Mouse (Mus musculus) kidney, adult 2 months (tissue): ENCODE results near the gene Atp2c2. TPM values are rescaled to one million over a fixed set of nuclear protein-coding genes. Genes with fewer than 3 reads are reported as not detected.

Source experiments
- DNase-seq: peaks from one replicate; pipeline ENCODE4 v3.0.0; 2021
- H3K27ac ChIP-seq: fragments of 200-500 bp; 2 replicates; pipeline ENCODE4 v1.5.1; 2012; ENCODE audit warnings: low read depth, low read length, control low read depth, inconsistent platforms; ENCODE audit not compliant: insufficient read depth
- H3K27me3 ChIP-seq: fragments of 200-500 bp; replicated peaks from 2 replicates; pipeline ENCODE4 v1.6.1; 2012; ENCODE audit warnings: mild to moderate bottlenecking, moderate library complexity, low read length, inconsistent platforms; ENCODE audit not compliant: control insufficient read depth, insufficient read depth
- H3K36me3 ChIP-seq: fragments of 200-500 bp; 2 replicates; pipeline ENCODE4 v1.6.1; 2012; ENCODE audit warnings: mild to moderate bottlenecking, moderate library complexity, low read length, inconsistent platforms; ENCODE audit not compliant: control insufficient read depth, insufficient read depth
- H3K4me1 ChIP-seq: fragments of 200-500 bp; 2 replicates; pipeline ENCODE4 v1.6.1; 2011; ENCODE audit warnings: low read length; ENCODE audit not compliant: control insufficient read depth, insufficient read depth
- H3K4me3 ChIP-seq: fragments of 200-500 bp; 2 replicates; pipeline ENCODE4 v1.5.1; 2011; ENCODE audit warnings: mild to moderate bottlenecking, low read depth, low read length, control low read depth; ENCODE audit not compliant: insufficient read depth
- CTCF ChIP-seq: fragments of 200-500 bp; conservative IDR thresholded peaks from 2 replicates; pipeline ENCODE4 v1.5.1; 2011; ENCODE audit warnings: low read depth, mild to moderate bottlenecking, control low read depth, low read length, moderate library complexity, mixed read lengths; ENCODE audit not compliant: insufficient read depth, insufficient read length
- POLR2A ChIP-seq: fragments of 200-500 bp; IDR thresholded peaks from one replicate; pipeline ENCODE4 v1.6.1; 2011; ENCODE audit warnings: low read depth, low read length, control low read depth
- WGBS: fragments of 180-500 bp; shearing (Covaris S2); methylation state at CpG from one replicate; pipeline ENCODE4 v1.1.7; 2018; 5-methylcytosine and 5-hydroxymethylcytosine counted together
- polyA plus RNA-seq: library from polyadenylated mRNA; depleted of rRNA; stranded (reverse); fragments of >200 nt; gene quantifications from 2 replicates; pipeline ENCODE4 v1.2.3, GENCODE M21; 2012

The Atp2c2 gene
- polyA plus RNA-seq, 1 experiment = 0.52 TPM

DNA sequence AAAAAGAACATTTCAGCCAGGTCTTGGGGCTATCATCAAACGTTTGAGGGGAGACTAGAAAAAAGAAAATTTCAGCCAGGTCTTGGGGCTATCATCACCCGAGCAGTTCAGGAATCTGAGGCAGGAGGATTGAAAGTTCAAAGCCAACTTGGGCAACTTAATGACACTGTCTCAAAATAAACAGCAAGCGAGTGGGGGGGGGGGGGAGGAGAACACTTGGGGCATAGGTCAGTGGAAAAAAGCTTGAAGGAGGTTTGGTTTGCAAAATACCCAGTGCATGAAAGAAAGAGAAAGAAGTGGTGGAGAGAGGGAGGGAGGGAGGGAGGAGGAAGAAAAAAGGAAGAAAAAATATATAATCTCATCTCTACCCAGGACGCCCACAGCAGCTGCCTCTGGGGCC, 87.5 kb downstream of the Atp2c2 start:
- Histone ChIP-seq H3K4me3 (no peak overlapping the region), H3K27ac (no peak overlapping the region), H3K27me3 (no peaks in the 10 kb centered on the region), H3K36me3 (no peaks in the 10 kb centered on the region), H3K4me1 (peaks cover 9% of the 10 kb centered on the region; the same call in 1 of the 2 replicates)
- 52% methylated on average over 4 of the region's 4 CpGs for WGBS
- TF ChIP-seq CTCF (no peak), POLR2A (no peak)
- no peak for DNase-seq

DNA sequence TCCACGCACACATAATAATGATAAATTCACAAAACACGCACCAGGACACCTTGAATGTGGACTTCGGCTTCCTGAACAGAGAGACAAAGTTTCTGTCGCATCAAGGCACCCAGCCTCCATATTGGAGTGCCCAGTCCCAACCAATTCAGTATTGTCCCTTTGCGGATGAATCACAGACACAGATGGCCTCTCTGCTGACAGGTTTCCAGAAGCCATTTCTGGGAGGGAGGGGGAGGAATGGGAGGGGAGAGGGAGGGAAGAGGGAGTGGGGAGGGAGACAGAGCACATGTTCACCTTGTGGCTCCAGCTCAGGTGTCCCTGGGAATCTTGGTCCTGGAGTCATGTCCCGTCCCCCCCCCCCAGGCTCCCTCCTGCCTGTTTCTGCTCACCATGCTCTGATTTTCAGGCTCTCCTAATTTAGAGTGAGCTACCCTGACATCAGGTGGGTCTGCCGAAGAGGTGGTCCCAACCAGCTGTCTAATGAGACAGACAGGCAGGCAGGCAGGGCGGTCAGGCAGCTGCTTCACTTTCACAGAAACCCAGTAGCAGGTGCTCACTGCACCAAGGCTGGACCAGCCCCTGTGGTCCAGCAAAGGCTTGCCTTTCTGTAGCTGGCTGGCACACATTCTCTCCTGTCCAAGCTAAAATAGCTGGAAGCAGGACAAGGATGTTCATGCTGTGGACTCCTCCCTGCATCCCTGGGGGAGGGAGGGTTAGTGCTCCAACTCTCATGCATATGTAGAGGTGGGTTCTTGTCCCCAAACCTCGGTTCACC, 89.0 kb downstream of the Atp2c2 start:
- no peak for DNase-seq
- Histone ChIP-seq H3K4me3 (no peak overlapping the region), H3K4me1 (peaks cover 12% of the 10 kb centered on the region; the same call in 1 of the 2 replicates), H3K36me3 (no peaks in the 10 kb centered on the region), H3K27ac (no peak overlapping the region), H3K27me3 (no peaks in the 10 kb centered on the region)
- TF ChIP-seq CTCF (no peak), POLR2A (no peak)
- WGBS = 85% methylated on average over 9 of the region's 9 CpGs

GRCm38 (mm10) chr8:119789581-119789980, 89.8 kb downstream of the Atp2c2 start:
- Histone ChIP-seq H3K27ac (no peak overlapping the region), H3K36me3 (no peaks in the 10 kb centered on the region), H3K4me1 (peaks cover 12% of the 10 kb centered on the region; the same call in 1 of the 2 replicates), H3K4me3 (no peak overlapping the region), H3K27me3 (no peaks in the 10 kb centered on the region)
- WGBS = 91% methylated on average over 7 of the region's 7 CpGs
- no peak for DNase-seq
- TF ChIP-seq CTCF (no peak), POLR2A (no peak)

GRCm38 (mm10) chr8:119791804-119792704, 92.2 kb downstream of the Atp2c2 start:
- TF ChIP-seq POLR2A = no peak
- TF ChIP-seq CTCF = no peak
- H3K27ac ChIP-seq = peak overlapping the region; percentile 33; the same call in 1 of the 2 replicates
- 36% methylated on average over 16 of the region's 16 CpGs for WGBS
- no peaks in the 10 kb centered on the region for H3K27me3 ChIP-seq
- no peak overlapping the region for H3K4me3 ChIP-seq
- peaks cover 12% of the 10 kb centered on the region; the same call in 1 of the 2 replicates for H3K4me1 ChIP-seq
- DNase-seq = peak; percentile 70
- no peaks in the 10 kb centered on the region for H3K36me3 ChIP-seq

DNA sequence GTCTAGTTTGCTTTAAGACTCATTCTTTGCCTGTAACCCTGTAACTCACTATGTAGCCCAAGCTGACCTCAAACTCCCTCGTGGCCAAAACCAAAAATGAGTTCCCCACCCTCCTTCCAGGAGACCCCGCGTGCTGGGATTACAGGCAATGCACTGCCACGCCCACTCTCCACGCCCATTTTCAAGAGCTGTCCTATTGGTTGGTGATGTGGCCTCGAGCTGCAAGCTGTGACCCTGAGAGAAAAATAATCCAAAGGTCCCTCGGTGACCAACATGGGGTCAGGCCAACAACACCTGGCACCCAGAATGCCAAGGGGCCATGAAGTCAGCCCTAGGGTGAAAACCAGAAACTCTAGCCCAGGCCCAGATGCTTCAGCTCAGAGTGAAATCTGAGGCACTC, 94.9 kb downstream of the Atp2c2 start:
- Histone ChIP-seq H3K27me3 (no peaks in the 10 kb centered on the region), H3K36me3 (no peaks in the 10 kb centered on the region), H3K4me3 (no peak overlapping the region), H3K4me1 (peaks cover 18% of the 10 kb centered on the region; the same call in 1 of the 2 replicates), H3K27ac (no peak overlapping the region)
- no peak for DNase-seq
- TF ChIP-seq POLR2A = no peak
- no peak for TF ChIP-seq CTCF
- WGBS = 50% methylated on average over 7 of the region's 7 CpGs

- H3K4me3 ChIP-seq = no peak overlapping the region
Observed at GRCm38 (mm10) chr8:119795651-119796050, 95.8 kb downstream of the Atp2c2 start.

More at GRCm38 (mm10) chr8:119795651-119796050, 95.8 kb downstream of the Atp2c2 start:
- WGBS = 95% methylated on average over 3 of the region's 3 CpGs
- H3K27ac ChIP-seq = no peak overlapping the region
- no peaks in the 10 kb centered on the region for H3K36me3 ChIP-seq
- DNase-seq = no peak
- no peaks in the 10 kb centered on the region for H3K27me3 ChIP-seq
- peaks cover 18% of the 10 kb centered on the region; the same call in 1 of the 2 replicates for H3K4me1 ChIP-seq
- no peak for TF ChIP-seq CTCF
- no peak for TF ChIP-seq POLR2A
